Mouse (Mus musculus) kidney, adult 2 months (tissue): ENCODE measurements around the gene Mllt6.

Source experiments
- CTCF ChIP-seq: fragments of 200-500 bp; conservative IDR thresholded peaks from 2 replicates; pipeline ENCODE4 v1.5.1; 2011; ENCODE audit warnings: low read depth, mild to moderate bottlenecking, control low read depth, low read length, moderate library complexity, mixed read lengths; ENCODE audit not compliant: insufficient read depth, insufficient read length
- POLR2A ChIP-seq: fragments of 200-500 bp; IDR thresholded peaks from one replicate; pipeline ENCODE4 v1.6.1; 2011; ENCODE audit warnings: low read depth, low read length, control low read depth

DNA sequence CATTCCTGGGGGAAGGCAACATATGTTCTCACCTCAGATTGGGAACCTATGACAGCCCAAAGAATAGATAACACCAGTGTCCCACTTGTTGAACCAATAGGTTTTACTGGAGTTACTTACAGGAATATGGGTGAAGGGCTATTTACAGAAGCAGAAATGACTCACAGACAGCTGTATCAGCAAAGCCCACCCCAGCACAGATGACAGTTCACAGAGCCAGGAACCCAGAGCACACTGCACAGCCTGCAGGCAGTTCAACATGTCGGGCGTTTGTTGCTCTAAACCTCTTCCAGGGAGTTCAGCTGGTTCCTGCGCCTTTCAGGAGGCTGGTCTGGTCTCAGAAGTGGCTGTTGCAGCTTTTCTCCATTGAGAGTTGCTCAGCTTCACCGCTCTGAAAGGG lies 47.9 kb upstream of the Mllt6 start:
- TF ChIP-seq CTCF (no peak), POLR2A (no peak)
